Mouse (Mus musculus): ENCODE results near the gene Pdcd11. TPM values are rescaled to one million over a fixed set of nuclear protein-coding genes. Genes with fewer than 3 reads are reported as not detected.
A peak's percentile ranks its signal among the peaks of the same experiment; 100 is the strongest.
"Not testable (repeated sequence)": the region's sequence is repeated elsewhere in the genome, so short reads cannot be mapped to it uniquely, and the experiment has no call there.

Gene Pdcd11
- polyA plus RNA-seq, 1 experiment from 2014 or later, result 5.4 TPM

GRCm38 (mm10) chr19:47137051-47137581 is 46.5 kb downstream of the Pdcd11 start:
- Histone ChIP-seq H3K9ac (ENCODE audit: low read depth, low read length) (no peak overlapping the region), H3K4me2 (ENCODE audit: low read length) (peak overlapping the region; percentile 54), H3K4me1 (ENCODE audit: control insufficient read depth, insufficient read depth, low read length) (peaks cover 6% of the 10 kb centered on the region; the same call in 1 of the 2 replicates), H3K27me3 (ENCODE audit: control insufficient read depth, insufficient read depth, low read depth, low read length) (no peaks in the 10 kb centered on the region; the same call in 1 of the 2 replicates), H3K4me3 (ENCODE audit: low read depth, low read length) (no peak overlapping the region), H3K36me3 (ENCODE audit: control insufficient read depth, insufficient read depth, low read length) (no peaks in the 10 kb centered on the region), H3K9me3 (replicated peaks; ENCODE audit: control insufficient read depth, low read length, poor library complexity, severe bottlenecking) (no peaks in the 10 kb centered on the region), H3K27ac (ENCODE audit: low read length) (no peak overlapping the region)
- 44% methylated on average over 6 of the region's 6 CpGs for WGBS
- no peak for ATAC-seq

- Histone ChIP-seq H3K4me3 (ENCODE audit: low read depth, low read length) (peak within 1 kb of the TSS; percentile 25), H3K4me2 (ENCODE audit: low read length) (peak within 1 kb of the TSS; percentile 54), H3K27me3 (ENCODE audit: control insufficient read depth, insufficient read depth, low read depth, low read length) (no peaks in the 10 kb centered on the region; the same call in 1 of the 2 replicates), H3K9ac (ENCODE audit: low read depth, low read length) (peak within 1 kb of the TSS; percentile 42), H3K4me1 (ENCODE audit: control insufficient read depth, insufficient read depth, low read length) (peaks cover 6% of the 10 kb centered on the region; the same call in 1 of the 2 replicates), H3K36me3 (ENCODE audit: control insufficient read depth, insufficient read depth, low read length) (no peaks in the 10 kb centered on the region), H3K9me3 (replicated peaks; ENCODE audit: control insufficient read depth, low read length, poor library complexity, severe bottlenecking) (no peaks in the 10 kb centered on the region), H3K27ac (ENCODE audit: low read length) (no peak within 1 kb of the TSS)
- peak; percentile 64 for ATAC-seq
- WGBS, result 8% methylated on average over 26 of the region's 28 CpGs
Measured at GRCm38 (mm10) chr19:47137771-47138421, 47.3 kb downstream of the Pdcd11 start, which contains the start of gene Calhm2. Calhm2 (minus strand) TSS chr19:47138294.

GRCm38 (mm10) chr19:47139611-47140010 is 49.0 kb downstream of the Pdcd11 start:
- not testable (repeated sequence) for H3K27ac ChIP-seq (ENCODE audit: low read length); H3K27me3 ChIP-seq (ENCODE audit: control insufficient read depth, insufficient read depth, low read depth, low read length); H3K4me3 ChIP-seq (ENCODE audit: low read depth, low read length); H3K9me3 ChIP-seq (replicated peaks; ENCODE audit: control insufficient read depth, low read length, poor library complexity, severe bottlenecking); H3K9ac ChIP-seq (ENCODE audit: low read depth, low read length); H3K36me3 ChIP-seq (ENCODE audit: control insufficient read depth, insufficient read depth, low read length); H3K4me1 ChIP-seq (ENCODE audit: control insufficient read depth, insufficient read depth, low read length); ATAC-seq; H3K4me2 ChIP-seq (ENCODE audit: low read length)
- WGBS, result 45% methylated on average over 7 of the region's 7 CpGs

- H3K4me2 ChIP-seq (ENCODE audit: low read length), result no peak overlapping the region
- ATAC-seq, result no peak
- WGBS, result 77% methylated on average over 6 of the region's 6 CpGs
- no peaks in the 10 kb centered on the region for H3K9me3 ChIP-seq (replicated peaks; ENCODE audit: control insufficient read depth, low read length, poor library complexity, severe bottlenecking)
- H3K27ac ChIP-seq (ENCODE audit: low read length), result no peak overlapping the region
- peaks cover 6% of the 10 kb centered on the region; the same call in 1 of the 2 replicates for H3K4me1 ChIP-seq (ENCODE audit: control insufficient read depth, insufficient read depth, low read length)
- H3K27me3 ChIP-seq (ENCODE audit: control insufficient read depth, insufficient read depth, low read depth, low read length), result no peaks in the 10 kb centered on the region; the same call in 1 of the 2 replicates
- H3K36me3 ChIP-seq (ENCODE audit: control insufficient read depth, insufficient read depth, low read length), result no peaks in the 10 kb centered on the region
- no peak overlapping the region for H3K4me3 ChIP-seq (ENCODE audit: low read depth, low read length)
- H3K9ac ChIP-seq (ENCODE audit: low read depth, low read length), result no peak overlapping the region
Measured at GRCm38 (mm10) chr19:47142438-47142837, 51.9 kb downstream of the Pdcd11 start.

GRCm38 (mm10) chr19:47144154-47144553 is 53.6 kb downstream of the Pdcd11 start, which contains the start of gene Calhm1:
Calhm1 (minus strand) TSS chr19:47144254.
- WGBS, result 92% methylated on average over 6 of the region's 6 CpGs
- no peaks in the 10 kb centered on the region for H3K36me3 ChIP-seq (ENCODE audit: control insufficient read depth, insufficient read depth, low read length)
- H3K4me3 ChIP-seq (ENCODE audit: low read depth, low read length), result no peak within 1 kb of the TSS
- H3K9me3 ChIP-seq (replicated peaks; ENCODE audit: control insufficient read depth, low read length, poor library complexity, severe bottlenecking), result no peaks in the 10 kb centered on the region
- H3K27me3 ChIP-seq (ENCODE audit: control insufficient read depth, insufficient read depth, low read depth, low read length), result no peaks in the 10 kb centered on the region; the same call in 1 of the 2 replicates
- ATAC-seq, result no peak
- no peaks in the 10 kb centered on the region for H3K4me1 ChIP-seq (ENCODE audit: control insufficient read depth, insufficient read depth, low read length)
- no peak within 1 kb of the TSS for H3K27ac ChIP-seq (ENCODE audit: low read length)
- H3K4me2 ChIP-seq (ENCODE audit: low read length), result no peak within 1 kb of the TSS
- no peak within 1 kb of the TSS for H3K9ac ChIP-seq (ENCODE audit: low read depth, low read length)

- Histone ChIP-seq H3K4me2 (ENCODE audit: low read length) (no peak overlapping the region), H3K9me3 (replicated peaks; ENCODE audit: control insufficient read depth, low read length, poor library complexity, severe bottlenecking) (no peaks in the 10 kb centered on the region), H3K27me3 (ENCODE audit: control insufficient read depth, insufficient read depth, low read depth, low read length) (no peaks in the 10 kb centered on the region), H3K9ac (ENCODE audit: low read depth, low read length) (no peak overlapping the region), H3K36me3 (ENCODE audit: control insufficient read depth, insufficient read depth, low read length) (no peaks in the 10 kb centered on the region), H3K27ac (ENCODE audit: low read length) (no peak overlapping the region), H3K4me1 (ENCODE audit: control insufficient read depth, insufficient read depth, low read length) (no peaks in the 10 kb centered on the region), H3K4me3 (ENCODE audit: low read depth, low read length) (no peak overlapping the region)
- ATAC-seq, result no peak
- 81% methylated on average over 5 of the region's 5 CpGs for WGBS
Measured at GRCm38 (mm10) chr19:47148267-47148847, 57.8 kb downstream of the Pdcd11 start.

GRCm38 (mm10) chr19:47149854-47150253 is 59.3 kb downstream of the Pdcd11 start:
- H3K4me2 ChIP-seq (ENCODE audit: low read length), result no peak overlapping the region
- no peaks in the 10 kb centered on the region for H3K9me3 ChIP-seq (replicated peaks; ENCODE audit: control insufficient read depth, low read length, poor library complexity, severe bottlenecking)
- no peak overlapping the region for H3K4me3 ChIP-seq (ENCODE audit: low read depth, low read length)
- H3K27ac ChIP-seq (ENCODE audit: low read length), result no peak overlapping the region
- 82% methylated on average over 3 of the region's 4 CpGs for WGBS
- H3K4me1 ChIP-seq (ENCODE audit: control insufficient read depth, insufficient read depth, low read length), result no peaks in the 10 kb centered on the region
- H3K27me3 ChIP-seq (ENCODE audit: control insufficient read depth, insufficient read depth, low read depth, low read length), result no peaks in the 10 kb centered on the region
- no peak for ATAC-seq
- no peaks in the 10 kb centered on the region for H3K36me3 ChIP-seq (ENCODE audit: control insufficient read depth, insufficient read depth, low read length)
- H3K9ac ChIP-seq (ENCODE audit: low read depth, low read length), result no peak overlapping the region

GRCm38 (mm10) chr19:47151332-47152061 is 60.9 kb downstream of the Pdcd11 start:
- H3K36me3 ChIP-seq (ENCODE audit: control insufficient read depth, insufficient read depth, low read length), result no peaks in the 10 kb centered on the region
- no peaks in the 10 kb centered on the region for H3K9me3 ChIP-seq (replicated peaks; ENCODE audit: control insufficient read depth, low read length, poor library complexity, severe bottlenecking)
- peak overlapping the region; percentile 36 for H3K4me3 ChIP-seq (ENCODE audit: low read depth, low read length)
- no peaks in the 10 kb centered on the region for H3K27me3 ChIP-seq (ENCODE audit: control insufficient read depth, insufficient read depth, low read depth, low read length)
- H3K4me2 ChIP-seq (ENCODE audit: low read length), result peak overlapping the region; percentile 57
- no peak overlapping the region for H3K27ac ChIP-seq (ENCODE audit: low read length)
- peak; percentile 70 for ATAC-seq
- 26% methylated on average over 32 of the region's 32 CpGs for WGBS
- no peaks in the 10 kb centered on the region for H3K4me1 ChIP-seq (ENCODE audit: control insufficient read depth, insufficient read depth, low read length)
- peak overlapping the region; percentile 59 for H3K9ac ChIP-seq (ENCODE audit: low read depth, low read length)
